Mouse (Mus musculus): ENCODE results near the gene Asah2. TPM values are rescaled to one million over a fixed set of nuclear protein-coding genes. Genes with fewer than 3 reads are reported as not detected.
"Not testable (repeated sequence)": the region's sequence is repeated elsewhere in the genome, so short reads cannot be mapped to it uniquely, and the experiment has no call there.

Asah2 gene
- total RNA-seq (2021) = 1 to 10 TPM; 6.1 to 6.4 TPM
- long read RNA-seq, experiment 1, partial matches to known transcripts = 0 of 1 reads
- long read RNA-seq, experiment 1, other reads (novel, unspliced or antisense) = 1 of 1 reads
- long read RNA-seq, experiment 2, partial matches to known transcripts = 1 of 1 reads
- long read RNA-seq, experiment 2, other reads (novel, unspliced or antisense) = 0 of 1 reads

DNA sequence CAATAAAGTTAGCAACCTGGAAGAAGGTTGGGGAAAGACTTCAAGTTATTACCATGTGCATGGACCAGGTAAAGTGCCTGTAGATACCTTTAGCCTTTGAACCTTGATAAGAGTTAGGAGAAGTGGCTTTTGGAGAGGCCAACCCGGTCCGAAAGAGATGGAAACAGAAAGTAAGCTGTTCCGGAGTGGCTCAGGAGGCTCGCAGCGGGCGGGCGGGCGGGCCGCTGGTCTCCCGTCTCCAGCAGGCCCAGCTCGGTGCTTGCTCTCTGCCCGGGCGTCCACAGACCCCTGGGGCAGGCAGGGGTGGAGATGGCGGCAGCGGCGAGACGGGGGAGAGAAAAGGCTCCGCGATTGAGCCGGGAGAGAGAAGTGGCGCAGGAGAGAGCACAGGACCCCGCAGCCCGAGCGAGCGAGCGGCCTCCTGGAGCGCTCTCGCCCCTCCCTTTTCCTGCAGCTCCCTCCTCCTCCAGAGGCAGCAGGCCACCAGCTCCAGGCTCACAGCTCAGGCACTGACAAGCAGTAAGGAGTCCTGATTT lies at the start of gene Asah2:
TSS of gene Asah2 (minus strand) at position 441 of the 536 bp plus-strand sequence.
- DNase-seq (ENCODE audit: low spot score in 2 of 2) = peak; percentile 64 to 73

DNA sequence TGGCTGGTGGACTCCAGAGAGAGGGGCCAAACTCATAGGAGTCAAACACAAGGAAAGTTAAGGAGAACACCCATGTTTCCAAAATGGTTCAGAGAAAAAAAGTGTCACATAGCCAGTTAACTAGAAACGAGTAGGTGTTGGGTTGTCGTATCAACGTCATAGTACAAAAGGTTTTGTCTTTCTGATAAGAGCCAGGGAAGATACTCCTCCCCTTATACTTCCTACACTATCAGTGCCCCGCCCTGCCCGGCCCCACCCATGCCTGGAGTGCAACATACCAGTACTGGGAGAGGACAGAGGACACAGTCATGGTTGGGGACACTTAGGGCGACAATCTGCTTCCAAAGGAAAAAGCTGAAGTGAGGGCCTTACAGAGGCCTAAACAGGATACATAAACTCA lies 49.0 kb upstream of the Asah2 start:
- no peak for DNase-seq (ENCODE audit: low spot score in 2 of 2)

DNA sequence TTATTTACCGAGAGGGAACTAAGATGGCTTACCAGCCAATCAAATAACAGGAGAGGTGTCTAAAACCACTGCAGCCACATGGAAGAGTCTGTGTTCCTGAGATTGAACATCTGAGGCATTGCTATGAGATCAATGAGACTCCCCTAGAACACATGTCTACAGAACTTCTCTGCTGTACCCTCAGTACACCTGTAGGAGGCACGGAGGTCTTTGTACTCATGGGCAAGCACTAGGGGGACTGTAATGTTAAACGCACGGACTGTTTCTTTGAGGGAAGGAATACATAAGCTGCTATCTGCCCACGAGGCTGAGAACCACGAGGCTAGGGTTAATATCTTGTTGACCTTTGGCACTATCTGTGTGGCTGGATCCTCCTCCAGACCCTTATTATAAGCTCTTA lies 44.5 kb upstream of the Asah2 start:
- no peak for DNase-seq (ENCODE audit: low spot score in 2 of 2)

DNA sequence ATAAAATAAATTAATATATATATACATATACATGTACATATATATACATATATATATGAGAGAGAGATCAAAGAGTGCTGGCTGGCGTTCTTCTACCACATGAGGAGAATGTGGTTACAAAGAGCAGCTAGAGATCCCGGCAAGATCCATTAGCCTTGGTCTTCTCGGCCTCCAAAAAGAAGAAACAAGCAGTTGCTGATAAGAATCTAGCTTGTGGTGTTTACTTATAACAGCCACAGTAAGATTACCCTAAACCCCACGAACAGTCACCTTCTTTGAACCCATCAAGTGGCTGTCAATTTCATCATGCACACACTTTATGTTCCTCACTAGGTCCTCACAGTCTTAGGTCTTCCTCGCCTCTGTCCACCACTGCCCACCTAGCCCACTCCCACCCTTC lies 40.7 kb upstream of the Asah2 start:
- DNase-seq (ENCODE audit: low spot score in 2 of 2) = no peak

DNA sequence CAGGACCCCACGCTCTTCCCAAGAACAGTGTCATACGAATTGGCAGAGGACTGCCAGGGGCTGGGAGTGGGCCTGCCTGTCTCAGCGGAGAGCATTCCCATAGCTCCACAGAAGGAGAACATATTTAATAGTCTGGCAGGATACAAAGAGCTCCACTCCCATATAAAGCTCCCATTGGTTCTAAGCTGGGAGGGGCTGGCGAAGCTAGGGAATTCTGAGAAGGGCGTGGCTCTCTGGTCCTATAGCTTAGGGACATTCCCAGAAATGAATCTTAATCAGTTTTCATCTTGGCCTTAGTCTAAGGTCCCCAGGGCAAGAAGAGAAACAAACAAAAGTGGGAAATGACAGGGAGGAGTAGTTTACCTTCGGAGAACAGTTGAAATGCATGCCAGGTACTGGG lies 34.4 kb upstream of the Asah2 start:
- DNase-seq (ENCODE audit: low spot score in 2 of 2) = no peak

DNA sequence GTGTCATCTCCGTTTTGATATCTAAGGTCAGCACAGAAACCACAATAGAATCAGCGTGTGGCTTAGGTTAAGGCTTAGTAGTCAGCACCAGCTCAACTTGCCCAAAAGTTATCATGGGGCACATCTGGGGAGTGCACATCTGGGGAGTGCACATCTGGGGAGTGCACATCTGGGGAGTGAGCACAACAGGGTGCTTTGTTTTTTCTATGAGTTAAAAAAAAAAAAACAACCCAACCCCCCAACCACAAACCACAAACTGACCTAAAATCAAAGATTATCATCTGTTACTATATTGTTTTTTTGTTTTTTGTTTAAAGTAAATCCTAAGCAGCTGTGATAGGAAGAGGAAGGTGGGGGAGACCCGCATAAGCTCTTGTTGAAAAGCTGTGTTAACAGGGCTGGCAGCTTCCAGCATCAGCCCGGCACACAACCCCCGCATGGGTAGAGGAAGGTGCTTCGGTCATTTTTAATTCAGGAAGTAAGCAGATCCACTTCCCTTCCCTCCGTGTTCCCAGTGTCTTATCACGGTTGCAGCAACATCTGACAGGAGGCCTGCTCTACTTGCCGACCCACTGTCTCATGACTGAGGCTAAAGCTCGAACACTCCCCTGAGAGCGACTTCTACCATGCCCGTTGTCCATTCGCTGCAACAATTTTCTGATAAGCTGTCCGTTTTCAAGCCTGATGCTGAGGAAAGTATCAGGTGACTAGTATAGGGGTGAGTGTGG lies 30.5 kb upstream of the Asah2 start:
- no peak for DNase-seq (ENCODE audit: low spot score in 2 of 2)

DNA sequence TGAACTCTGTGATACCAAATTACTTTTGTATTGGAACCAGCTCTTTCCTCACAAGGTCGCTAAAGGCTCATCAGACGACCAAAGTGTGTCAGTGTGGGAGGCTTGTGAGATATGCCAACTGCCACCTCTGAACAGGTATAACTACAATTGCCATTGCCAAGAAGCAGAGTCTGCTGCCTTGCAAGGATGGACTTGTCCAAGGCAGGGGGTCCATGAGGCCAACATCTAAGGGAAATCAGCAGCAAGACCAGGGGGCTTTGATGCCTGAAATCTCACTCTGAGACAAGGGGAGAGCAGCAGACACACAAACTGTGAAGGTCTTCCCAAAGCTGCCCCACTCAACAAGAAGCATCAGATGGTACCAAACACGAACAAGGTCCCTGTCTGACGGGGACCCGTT lies 29.9 kb upstream of the Asah2 start:
- DNase-seq (ENCODE audit: low spot score in 2 of 2) = no peak

DNA sequence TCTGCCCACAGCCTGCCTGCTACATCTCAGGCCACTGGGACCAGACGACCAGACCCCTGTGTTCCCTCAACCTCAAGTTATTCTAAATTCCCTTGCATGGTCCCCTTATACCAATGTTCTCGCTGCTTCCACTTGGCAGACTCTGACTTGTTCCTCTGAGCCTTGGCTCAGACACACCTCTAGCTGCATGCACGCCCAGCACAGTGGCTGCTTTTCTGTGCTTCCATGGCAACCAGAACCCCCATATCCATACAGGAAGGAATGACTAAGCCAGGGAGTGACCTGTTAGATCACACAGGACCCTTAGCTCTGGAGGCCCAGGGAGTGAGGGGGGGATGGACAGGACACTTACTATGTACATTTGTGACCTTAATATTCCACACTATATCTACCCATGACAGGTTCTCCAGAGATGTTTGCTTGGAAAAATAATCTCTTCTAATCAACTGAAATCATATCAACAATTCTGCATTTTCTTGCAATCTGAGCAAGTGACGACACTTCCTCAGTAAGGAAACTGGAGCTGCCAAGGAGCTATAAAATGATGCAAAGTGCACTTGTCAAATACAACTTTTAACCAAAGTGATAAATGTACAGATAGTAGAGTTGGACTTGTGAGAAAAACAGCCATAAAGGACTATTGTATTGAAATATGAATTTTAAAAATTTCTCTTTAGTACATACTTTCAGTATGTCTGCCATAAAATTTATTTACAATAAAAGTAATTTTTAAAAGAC lies 29.0 kb upstream of the Asah2 start:
- peak in 1 of 2 experiments; percentile 41 for DNase-seq (ENCODE audit: low spot score in 2 of 2)

DNA sequence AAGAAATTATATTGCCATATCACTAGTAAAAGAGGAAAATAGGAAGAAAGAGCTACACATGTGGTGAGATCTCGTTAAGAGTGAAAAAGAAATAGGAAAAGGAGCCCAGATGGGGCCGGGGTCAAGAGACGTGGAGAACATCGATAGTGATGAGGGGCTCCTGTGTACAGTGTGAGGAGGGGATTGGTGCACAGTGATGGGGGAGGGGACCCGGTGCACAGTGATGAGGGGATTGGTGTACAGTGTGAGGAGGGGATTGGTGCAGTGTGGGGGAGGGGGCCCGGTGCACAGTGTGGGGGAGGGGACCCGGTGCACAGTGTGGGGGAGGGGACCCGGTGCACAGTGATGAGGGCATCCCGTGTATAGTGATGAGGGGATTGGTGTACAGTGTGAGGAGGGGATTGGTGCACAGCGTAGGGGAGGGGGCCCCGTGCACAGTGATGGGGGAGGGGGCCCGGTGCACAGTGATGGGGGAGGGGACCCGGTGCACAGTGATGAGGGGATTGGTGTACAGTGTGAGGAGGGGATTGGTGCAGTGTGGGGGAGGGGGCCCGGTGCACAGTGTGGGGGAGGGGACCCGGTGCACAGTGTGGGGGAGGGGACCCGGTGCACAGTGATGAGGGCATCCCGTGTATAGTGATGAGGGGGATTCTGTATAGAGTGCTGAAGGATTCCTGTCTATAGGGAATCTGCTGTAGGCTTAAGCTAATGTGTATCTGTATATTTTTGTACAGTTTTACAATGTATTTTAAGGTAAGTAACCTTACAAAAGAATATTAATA lies 23.9 kb upstream of the Asah2 start:
- DNase-seq (ENCODE audit: low spot score in 2 of 2) = not testable (repeated sequence)

DNA sequence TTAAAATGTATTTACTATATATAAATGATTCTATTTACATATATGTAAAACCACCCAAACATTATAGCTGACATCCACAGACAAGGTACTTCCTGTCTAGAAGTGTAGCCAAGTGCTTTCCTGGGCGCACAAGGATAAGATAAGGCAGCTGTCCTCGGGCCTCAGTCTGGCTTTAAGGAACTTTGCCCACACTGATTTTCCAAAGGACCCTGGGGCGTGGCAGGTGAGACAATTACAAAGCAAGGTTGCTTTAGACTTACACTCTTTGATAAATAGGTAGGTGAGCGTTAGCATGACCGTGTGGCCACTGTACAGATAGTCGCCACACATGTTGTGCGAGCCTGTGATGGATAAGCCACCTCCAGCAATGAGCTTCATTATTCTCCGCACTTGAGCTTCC lies 21.3 kb upstream of the Asah2 start:
- DNase-seq (ENCODE audit: low spot score in 2 of 2) = no peak

DNA sequence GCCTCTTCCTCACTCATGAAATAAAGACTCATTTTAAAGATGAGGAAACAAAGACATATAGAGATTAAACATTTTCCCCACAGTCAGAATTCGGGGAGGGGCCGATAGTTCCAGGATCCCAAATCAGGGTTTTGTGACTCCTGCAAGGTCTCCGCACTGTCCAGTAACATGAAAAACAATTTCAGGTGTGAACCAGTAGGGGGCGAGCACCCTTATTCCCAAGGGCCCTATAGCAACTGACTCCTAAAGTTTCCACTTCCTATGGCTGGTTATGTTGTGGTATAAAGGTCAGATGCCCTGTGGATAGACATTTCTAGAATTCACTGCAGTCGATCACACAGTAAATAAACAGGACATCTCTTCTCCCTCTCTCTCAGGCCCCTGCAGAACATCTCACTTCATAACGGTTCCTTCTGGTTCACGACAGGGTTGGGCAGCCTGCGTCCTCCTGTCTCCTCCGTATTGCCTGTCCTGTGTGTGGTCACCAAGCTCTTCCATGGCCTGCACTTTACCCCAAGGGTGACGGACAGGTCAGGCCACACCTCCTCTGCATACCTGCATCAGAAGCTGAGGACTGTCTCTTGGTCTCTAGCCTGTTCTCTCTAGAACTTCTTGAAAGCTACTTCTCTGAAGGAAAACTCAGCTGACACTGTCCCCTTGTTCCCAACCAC lies 19.3 kb upstream of the Asah2 start:
- DNase-seq (ENCODE audit: low spot score in 2 of 2) = no peak

DNA sequence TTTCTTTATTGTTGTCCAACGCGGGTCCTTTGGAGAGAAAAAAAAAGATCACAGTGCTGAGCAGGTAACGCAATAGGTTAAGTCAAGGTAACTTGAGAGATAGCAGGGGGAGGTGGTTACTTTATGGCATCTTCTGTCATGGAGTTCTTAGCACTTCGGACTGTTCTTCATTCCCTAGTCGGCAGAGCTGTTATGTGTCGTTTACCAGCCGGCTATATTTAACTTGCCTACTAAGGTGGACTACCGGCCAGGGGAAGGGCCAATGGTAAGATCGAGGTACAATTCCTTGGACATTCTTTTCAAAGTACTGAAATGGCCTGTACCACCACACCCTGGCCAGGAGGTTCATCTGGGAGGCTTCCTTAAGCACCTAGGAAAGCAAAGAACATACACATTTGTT lies 16.1 kb upstream of the Asah2 start:
- no peak for DNase-seq (ENCODE audit: low spot score in 2 of 2)

DNA sequence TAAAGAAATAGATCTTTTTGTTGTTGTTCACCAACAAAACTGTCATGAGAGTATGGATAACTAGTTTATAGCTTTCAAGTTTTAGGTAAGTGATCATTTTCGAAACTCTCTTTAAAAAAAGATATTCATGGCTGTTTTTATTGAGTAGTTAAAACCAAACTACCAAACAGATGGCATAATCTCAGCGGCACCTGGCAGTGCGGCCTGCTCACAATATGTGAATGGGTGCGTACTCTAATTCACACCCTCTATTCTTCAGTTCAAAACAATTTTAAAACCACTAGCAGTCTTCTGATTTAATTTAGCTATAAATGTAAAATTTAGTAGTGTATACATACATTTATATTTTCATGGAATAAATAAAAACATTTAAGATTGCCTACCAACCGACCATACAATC lies 15.2 kb upstream of the Asah2 start:
- peak in 1 of 2 experiments; percentile 78 for DNase-seq (ENCODE audit: low spot score in 2 of 2)

DNA sequence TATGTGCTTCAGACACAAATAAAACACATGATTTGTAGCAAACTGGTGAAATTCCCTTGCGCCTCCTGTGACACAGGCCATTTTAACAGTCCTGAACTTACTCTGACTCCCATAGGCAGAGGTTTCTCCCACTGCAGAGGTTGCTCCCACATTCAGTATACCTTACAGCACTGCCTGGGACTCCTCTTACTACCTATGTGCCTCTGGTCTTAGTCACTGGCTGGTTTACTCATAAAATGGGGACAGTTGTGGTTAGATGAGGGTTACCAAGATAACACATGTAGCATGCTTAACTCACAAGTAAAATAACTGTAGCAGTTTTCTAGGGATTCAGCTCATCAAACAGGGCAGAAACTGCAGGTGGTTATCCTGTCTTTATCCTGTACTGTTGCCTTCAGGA lies 12.8 kb upstream of the Asah2 start:
- no peak for DNase-seq (ENCODE audit: low spot score in 2 of 2)

DNA sequence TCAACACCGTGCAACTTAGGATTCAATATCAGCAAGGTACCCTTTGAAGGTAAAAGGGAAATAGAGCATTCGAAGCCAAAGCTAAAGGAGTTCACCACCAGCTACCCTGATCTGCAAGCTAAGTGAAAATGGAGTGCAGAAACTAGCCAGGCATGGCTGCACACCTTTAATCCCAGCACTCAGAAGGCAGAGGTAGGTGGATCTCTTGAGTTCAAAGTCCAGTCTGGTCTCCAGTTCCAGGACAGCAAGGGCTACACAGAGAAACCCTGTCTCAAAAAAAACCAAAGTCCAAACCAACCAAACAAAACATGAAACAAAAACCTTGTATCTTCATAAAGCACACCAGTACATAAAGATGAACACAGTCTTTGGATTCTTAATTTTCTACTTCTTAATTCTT lies 11.7 kb upstream of the Asah2 start:
- no peak for DNase-seq (ENCODE audit: low spot score in 2 of 2)

DNA sequence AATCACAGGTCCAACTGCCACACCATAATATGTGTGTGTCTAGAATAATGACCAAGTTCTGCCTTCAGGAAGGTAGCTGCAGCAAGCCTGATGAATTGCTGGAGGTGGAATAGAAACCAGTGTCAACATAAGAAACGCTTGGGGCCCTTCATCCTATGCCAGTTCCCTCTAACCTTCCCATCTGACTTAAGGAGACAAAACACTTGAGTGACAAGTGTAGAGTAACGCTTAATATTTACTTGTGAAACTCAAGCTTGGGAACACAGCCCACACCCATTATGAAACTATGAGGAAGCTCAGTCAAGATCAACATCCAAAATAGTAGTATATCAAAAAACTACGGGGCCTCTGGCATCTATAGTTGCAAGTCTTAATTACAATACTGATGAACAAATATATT lies 10.5 kb upstream of the Asah2 start:
- DNase-seq (ENCODE audit: low spot score in 2 of 2) = no peak

DNA sequence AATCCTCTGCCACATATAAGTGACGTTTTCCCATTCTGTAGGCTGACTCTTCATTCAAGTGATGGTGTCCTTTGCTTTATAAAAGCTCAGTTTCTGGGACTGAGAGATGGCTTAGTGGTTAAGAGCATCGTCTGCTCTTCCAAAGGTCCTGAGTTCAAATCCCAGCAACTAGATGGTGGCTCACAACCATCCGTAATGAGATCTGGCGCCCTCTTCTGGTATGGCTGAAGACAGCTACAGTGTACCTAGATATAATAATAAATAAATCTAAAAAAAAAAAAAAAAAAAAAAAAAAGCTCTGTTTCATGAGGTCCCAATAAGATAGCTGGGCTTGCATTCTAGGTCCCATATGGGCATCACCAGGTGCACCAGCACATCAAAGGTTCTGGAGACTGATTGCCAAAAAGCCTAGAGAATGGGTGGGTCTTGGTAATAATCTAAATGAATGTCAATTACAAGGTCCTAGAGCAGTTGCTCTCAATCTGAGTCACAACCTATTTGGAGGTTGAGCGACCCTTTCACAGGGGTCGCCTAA lies 9.5 kb upstream of the Asah2 start:
- no peak for DNase-seq (ENCODE audit: low spot score in 2 of 2)

DNA sequence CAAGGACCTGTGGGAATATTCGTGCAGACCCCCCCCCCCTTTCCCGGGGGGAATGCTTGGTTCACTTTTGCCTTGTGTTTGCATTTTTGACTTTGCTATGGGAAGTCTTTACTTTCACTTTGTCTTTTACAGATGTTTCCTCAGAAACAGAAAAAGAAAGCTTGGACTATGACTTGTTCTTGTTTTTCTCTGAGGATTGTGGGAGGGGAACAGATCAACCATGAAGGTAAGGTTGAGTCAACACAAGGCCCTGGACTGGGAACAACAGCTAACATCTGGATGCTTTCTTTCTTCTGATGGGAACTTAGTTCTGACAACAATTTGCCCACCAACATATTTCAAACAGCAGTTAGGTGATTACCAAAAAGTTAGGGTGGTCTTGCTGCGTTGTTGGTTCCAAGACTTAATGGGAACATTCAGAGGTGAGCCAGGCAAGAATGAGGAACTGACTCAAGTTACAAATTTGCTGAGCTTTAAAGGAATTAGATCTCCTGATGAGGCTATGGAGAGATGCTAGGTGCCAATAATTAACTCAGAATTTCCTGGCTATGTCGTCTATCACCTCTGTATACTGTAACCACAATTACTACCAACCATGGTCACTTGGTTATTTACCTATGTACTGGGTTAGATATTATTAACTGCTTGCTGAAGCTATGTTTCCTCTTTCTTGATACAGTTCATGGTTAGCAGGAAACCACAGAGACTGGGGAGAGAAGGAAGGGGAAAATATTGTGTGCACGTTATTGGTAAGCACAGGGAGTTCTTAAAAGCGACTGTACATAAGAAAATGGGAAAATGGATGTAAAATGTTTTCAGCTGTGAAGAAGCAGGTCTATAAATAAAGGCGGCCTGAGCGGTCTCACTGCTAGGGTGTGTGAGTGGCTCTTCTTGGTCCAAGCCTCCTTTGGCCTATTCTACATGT lies 4.1 kb upstream of the Asah2 start:
- DNase-seq (ENCODE audit: low spot score in 2 of 2) = no peak

DNA sequence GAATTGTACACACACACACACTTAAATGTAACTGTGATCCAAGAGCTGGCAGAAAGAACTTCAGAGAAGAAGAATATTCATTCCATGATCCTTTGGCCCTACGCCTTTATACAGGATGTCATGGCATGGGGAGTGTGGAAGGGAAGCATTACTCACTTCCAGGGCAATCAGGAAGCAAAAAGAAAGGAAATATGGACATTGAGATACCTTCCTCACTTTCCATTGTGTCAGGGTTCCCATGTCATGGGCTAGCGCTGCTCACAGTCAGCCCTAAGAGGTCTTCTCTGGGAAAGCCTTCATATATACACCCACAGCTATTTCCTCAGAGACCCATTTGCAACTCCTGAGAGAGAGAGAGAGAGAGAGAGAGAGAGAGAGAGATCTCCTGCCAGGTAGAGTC lies 1.3 kb downstream of the Asah2 start:
- DNase-seq (ENCODE audit: low spot score in 2 of 2) = no peak

DNA sequence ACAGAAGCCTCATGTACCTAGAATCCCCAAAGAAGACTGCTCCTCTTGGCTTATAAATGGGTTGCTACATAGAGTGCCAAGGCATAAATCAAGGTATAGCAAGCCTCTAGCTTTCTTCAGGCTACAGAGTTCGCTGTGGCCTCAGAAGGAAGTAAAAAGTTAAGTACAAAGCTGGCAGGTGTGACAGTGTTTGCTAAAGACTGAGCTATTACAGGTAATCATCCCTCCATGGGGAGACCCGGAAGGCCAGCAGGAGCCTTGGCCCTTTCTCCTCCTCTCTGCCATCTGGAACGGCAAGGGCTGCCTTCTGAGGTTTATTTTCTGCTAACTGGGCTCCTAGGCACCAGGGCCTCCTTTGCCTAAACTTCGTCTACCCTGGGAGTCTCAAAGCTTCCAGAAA lies 3.8 kb downstream of the Asah2 start:
- no peak for DNase-seq (ENCODE audit: low spot score in 2 of 2)

Measured in layer of hippocampus, postnatal 14 days (tissue).